Mouse (Mus musculus) liver, embryonic 13.5 days (tissue): ENCODE measurements around the gene Tcap. TPM values are rescaled to one million over a fixed set of nuclear protein-coding genes. Genes with fewer than 3 reads are reported as not detected.
A peak's percentile ranks its signal among the peaks of the same experiment; 100 is the strongest.

Experiments used
- ATAC-seq: fragments of 200-750 bp; cut with Nextera tagmentation; 2 replicates; pipeline ENCODE4 v1.8.0; 2017; ENCODE audit warnings: low read depth, mild to moderate bottlenecking, moderate number of reproducible peaks, moderate library complexity
- DNase-seq: peaks from one replicate; pipeline ENCODE4 v3.0.0; 2022
- H3K27ac ChIP-seq: fragments of 300-500 bp; sonication (generic); 2 replicates; pipeline ENCODE4 v1.5.1; 2015; ENCODE audit warnings: moderate library complexity, mild to moderate bottlenecking, inconsistent platforms
- H3K27me3 ChIP-seq: fragments of 300-500 bp; sonication (generic); 2 replicates; pipeline ENCODE4 v1.6.1; 2015; ENCODE audit warnings: mild to moderate bottlenecking, inconsistent platforms
- H3K36me3 ChIP-seq: fragments of 300-500 bp; sonication (generic); 2 replicates; pipeline ENCODE4 v1.6.1; 2015; ENCODE audit warnings: mild to moderate bottlenecking, inconsistent platforms
- H3K4me1 ChIP-seq: fragments of 300-500 bp; sonication (generic); replicated peaks from 2 replicates; pipeline ENCODE4 v1.6.1; 2015; ENCODE audit warnings: inconsistent platforms
- H3K4me2 ChIP-seq: fragments of 300-500 bp; sonication (generic); 2 replicates; pipeline ENCODE4 v1.6.1; 2015; ENCODE audit warnings: inconsistent platforms, mild to moderate bottlenecking, moderate library complexity
- H3K4me3 ChIP-seq: fragments of 300-500 bp; sonication (generic); replicated peaks from 2 replicates; pipeline ENCODE4 v1.5.1; 2015; ENCODE audit warnings: mild to moderate bottlenecking, inconsistent platforms
- H3K9ac ChIP-seq: fragments of 300-500 bp; sonication (generic); 2 replicates; pipeline ENCODE4 v1.6.1; 2015; ENCODE audit warnings: mild to moderate bottlenecking, inconsistent platforms
- H3K9me3 ChIP-seq: fragments of 300-500 bp; sonication (generic); replicated peaks from 2 replicates; pipeline ENCODE4 v1.6.1; 2016; ENCODE audit warnings: inconsistent platforms
- WGBS: fragments of 180-500 bp; shearing (Covaris S2); methylation state at CpG from one replicate; pipeline ENCODE4 v1.1.7; 2015; ENCODE audit not compliant: insufficient replicate concordance; 5-methylcytosine and 5-hydroxymethylcytosine counted together
- polyA plus RNA-seq: library from polyadenylated mRNA; unstranded; fragments of >200 nt; fragmentation: Nextera tagmentation; extraction: Ambion mirVana; gene quantifications from 2 replicates; pipeline ENCODE4 v1.2.1, GENCODE M21; 2015

Gene Tcap
- polyA plus RNA-seq, 1 experiment from 2014 or later: 0.59 TPM

GRCm38 (mm10) chr11:98384721-98385637 lies 1.4 kb downstream of the Tcap start:
- ATAC-seq (no peak), DNase-seq (no peak)
- Histone ChIP-seq H3K9ac (no peak overlapping the region), H3K27me3 (peaks cover 66% of the 10 kb centered on the region), H3K4me3 (no peak overlapping the region), H3K27ac (no peak overlapping the region), H3K36me3 (peaks cover 9% of the 10 kb centered on the region), H3K9me3 (no peaks in the 10 kb centered on the region), H3K4me1 (peaks cover 6% of the 10 kb centered on the region), H3K4me2 (no peak overlapping the region)
- 53% methylated on average over 8 of the region's 8 CpGs for WGBS

- no peak for DNase-seq
- Histone ChIP-seq H3K4me3 (no peak within 1 kb of the TSS), H3K4me1 (peaks cover 6% of the 10 kb centered on the region), H3K9ac (no peak within 1 kb of the TSS), H3K27me3 (peaks cover 74% of the 10 kb centered on the region), H3K4me2 (no peak within 1 kb of the TSS), H3K27ac (no peak within 1 kb of the TSS), H3K36me3 (no peaks in the 10 kb centered on the region), H3K9me3 (no peaks in the 10 kb centered on the region)
- no peak for ATAC-seq
- WGBS: 41% methylated on average over 25 of the region's 25 CpGs
These were observed 2.3 kb downstream of the Tcap start, which contains the start of gene Pnmt for GRCm38 (mm10) chr11:98385638-98386585. Gene Pnmt (plus strand): TSS chr11:98386450.

DNA sequence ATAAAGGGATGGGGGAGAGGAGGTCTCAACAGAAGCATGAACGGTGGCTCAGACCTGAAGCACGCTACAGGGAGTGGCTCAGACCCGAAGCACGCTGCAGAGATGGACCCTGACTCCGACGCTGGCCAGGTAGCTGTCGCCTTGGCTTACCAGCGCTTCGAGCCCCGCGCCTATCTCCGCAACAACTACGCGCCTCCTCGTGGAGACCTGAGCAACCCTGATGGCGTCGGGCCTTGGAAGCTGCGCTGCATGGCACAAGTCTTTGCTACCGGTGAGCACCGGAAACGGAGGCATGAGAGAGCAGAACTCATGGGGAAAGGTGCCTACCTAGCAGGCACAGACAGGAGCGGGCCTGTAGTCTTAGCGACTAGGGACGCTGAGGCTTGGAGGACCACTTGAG lies 3.0 kb downstream of the Tcap start:
- 18% methylated on average over 24 of the region's 24 CpGs for WGBS
- Histone ChIP-seq H3K27ac (no peak overlapping the region), H3K36me3 (no peaks in the 10 kb centered on the region), H3K4me2 (no peak overlapping the region), H3K4me3 (no peak overlapping the region), H3K4me1 (peaks cover 9% of the 10 kb centered on the region), H3K27me3 (peaks cover 74% of the 10 kb centered on the region), H3K9me3 (no peaks in the 10 kb centered on the region), H3K9ac (no peak overlapping the region)
- ATAC-seq (no peak), DNase-seq (no peak)

- Histone ChIP-seq H3K4me1 (peaks cover 14% of the 10 kb centered on the region), H3K9ac (no peak overlapping the region), H3K9me3 (no peaks in the 10 kb centered on the region), H3K27me3 (peaks cover 74% of the 10 kb centered on the region), H3K36me3 (no peaks in the 10 kb centered on the region), H3K4me3 (no peak overlapping the region), H3K4me2 (no peak overlapping the region), H3K27ac (no peak overlapping the region)
- ATAC-seq (no peak), DNase-seq (no peak)
- WGBS: 42% methylated on average over 14 of the region's 14 CpGs
These were observed 3.5 kb downstream of the Tcap start for GRCm38 (mm10) chr11:98387056-98387577.

- H3K27ac ChIP-seq: no peak overlapping the region
- no peaks in the 10 kb centered on the region for H3K9me3 ChIP-seq
- DNase-seq: no peak
- no peaks in the 10 kb centered on the region for H3K36me3 ChIP-seq
- H3K4me2 ChIP-seq: no peak overlapping the region
- peaks cover 26% of the 10 kb centered on the region for H3K4me1 ChIP-seq
- no peak for ATAC-seq
- no peak overlapping the region for H3K4me3 ChIP-seq
- H3K27me3 ChIP-seq: peaks cover 70% of the 10 kb centered on the region
- 68% methylated on average over 10 of the region's 10 CpGs for WGBS
- no peak overlapping the region for H3K9ac ChIP-seq
These were observed 4.7 kb downstream of the Tcap start for GRCm38 (mm10) chr11:98388282-98388681.

DNA sequence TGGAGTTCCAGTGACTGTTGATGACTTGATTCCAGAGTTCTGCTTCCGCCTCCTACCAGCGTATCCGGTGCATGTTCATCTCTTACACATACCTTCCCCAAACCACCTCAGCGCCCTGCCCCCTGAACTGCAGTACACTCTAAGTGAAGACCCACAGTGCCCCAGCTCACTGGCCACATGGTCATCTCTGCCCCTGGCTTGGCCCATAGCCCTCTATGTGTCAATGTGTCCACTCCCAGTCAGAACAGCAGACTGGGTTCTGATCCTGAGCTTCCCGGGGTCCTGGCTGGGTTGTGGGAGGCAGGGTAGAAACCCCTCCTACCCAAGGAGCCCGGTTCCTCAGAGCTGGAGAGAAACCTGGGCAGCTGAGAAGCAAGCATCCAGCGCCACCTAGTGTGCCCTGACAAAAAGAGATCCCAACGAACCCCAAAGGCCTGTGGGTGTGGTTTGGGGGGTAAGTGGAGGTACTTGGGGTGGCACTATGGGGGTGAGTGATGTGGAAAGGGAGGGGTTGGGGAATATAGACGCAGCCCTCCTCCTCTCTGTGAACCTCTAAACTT lies 5.7 kb downstream of the Tcap start:
- H3K4me2 ChIP-seq: no peak overlapping the region
- H3K36me3 ChIP-seq: no peaks in the 10 kb centered on the region
- H3K9me3 ChIP-seq: no peaks in the 10 kb centered on the region
- ATAC-seq (no peak), DNase-seq (peak; percentile 24)
- peaks cover 36% of the 10 kb centered on the region for H3K4me1 ChIP-seq
- 18% methylated on average over 9 of the region's 9 CpGs for WGBS
- no peak overlapping the region for H3K9ac ChIP-seq
- peaks cover 60% of the 10 kb centered on the region for H3K27me3 ChIP-seq
- H3K27ac ChIP-seq: no peak overlapping the region
- H3K4me3 ChIP-seq: no peak overlapping the region

- Histone ChIP-seq H3K9ac (no peak overlapping the region), H3K4me3 (no peak overlapping the region), H3K27me3 (peaks cover 52% of the 10 kb centered on the region), H3K9me3 (no peaks in the 10 kb centered on the region), H3K4me1 (peaks cover 44% of the 10 kb centered on the region), H3K27ac (no peak overlapping the region), H3K4me2 (no peak overlapping the region), H3K36me3 (no peaks in the 10 kb centered on the region)
- no peak for ATAC-seq
- 72% methylated on average over 12 of the region's 12 CpGs for WGBS
- DNase-seq: no peak
These were observed 6.5 kb downstream of the Tcap start for GRCm38 (mm10) chr11:98390141-98390540.

- ATAC-seq (no peak), DNase-seq (no peak)
- Histone ChIP-seq H3K4me2 (peak overlapping the region; percentile 57; the same call in 1 of the 2 replicates), H3K27ac (peak overlapping the region; percentile 80; the same call in 1 of the 2 replicates), H3K4me1 (peaks cover 50% of the 10 kb centered on the region), H3K9ac (peak overlapping the region; percentile 39; the same call in 1 of the 2 replicates), H3K36me3 (no peaks in the 10 kb centered on the region), H3K4me3 (no peak overlapping the region), H3K27me3 (peaks cover 33% of the 10 kb centered on the region), H3K9me3 (no peaks in the 10 kb centered on the region)
- 31% methylated on average over 8 of the region's 8 CpGs for WGBS
These were observed 8.4 kb downstream of the Tcap start for GRCm38 (mm10) chr11:98392034-98392433.

GRCm38 (mm10) chr11:98392645-98393044 lies 9.0 kb downstream of the Tcap start:
- Histone ChIP-seq H3K27me3 (peaks cover 27% of the 10 kb centered on the region), H3K4me1 (peaks cover 50% of the 10 kb centered on the region), H3K9ac (peak overlapping the region; percentile 55), H3K4me3 (0 out of 2 replicates have a peak overlapping the region, but pooled peaks have one; percentile 7), H3K9me3 (no peaks in the 10 kb centered on the region), H3K27ac (peak overlapping the region; percentile 80), H3K4me2 (peak overlapping the region; percentile 57), H3K36me3 (0 out of 2 replicates have a peak, but pooled peaks cover 2% of the 10 kb centered on the region)
- 18% methylated on average over 4 of the region's 4 CpGs for WGBS
- ATAC-seq (peak; percentile 82), DNase-seq (peak; percentile 63)

GRCm38 (mm10) chr11:98393317-98393716 lies 9.7 kb downstream of the Tcap start:
- H3K9ac ChIP-seq: peak overlapping the region; percentile 55
- peaks cover 50% of the 10 kb centered on the region for H3K4me1 ChIP-seq
- peak overlapping the region; percentile 80 for H3K27ac ChIP-seq
- WGBS: 10% methylated on average over 6 of the region's 6 CpGs
- DNase-seq: peak; percentile 60
- peak overlapping the region; percentile 57 for H3K4me2 ChIP-seq
- H3K36me3 ChIP-seq: 0 out of 2 replicates have a peak, but pooled peaks cover 2% of the 10 kb centered on the region
- 0 out of 2 replicates have a peak overlapping the region, but pooled peaks have one; percentile 7 for H3K4me3 ChIP-seq
- no peaks in the 10 kb centered on the region for H3K9me3 ChIP-seq
- H3K27me3 ChIP-seq: peaks cover 20% of the 10 kb centered on the region
- peak; percentile 76 for ATAC-seq
